Mouse (Mus musculus): ENCODE measurements at regions not wholly inside any gene's neighbourhood (a gene's known extent, or its start where the extent isn't known, plus 50 kb on each side); places are given as distances from the start of the nearest gene placed in this dataset.

GRCm38 (mm10) chr8:11097813-11098212 lies 89.6 kb upstream of the Irs2 start:
- intact Hi-C loops (cut with DNase I), result loop anchor here (1.0 to 2.0 kb wide), 2 partner anchors 75 to 87 kb away; no protein-coding TSS in a partner anchor
- no peak for DNase-seq

GRCm38 (mm10) chr8:11094516-11094915 lies 86.3 kb upstream of the Irs2 start:
- no peak for DNase-seq
- intact Hi-C loops (cut with DNase I), result no loop called here

- DNase-seq, result no peak
- intact Hi-C loops (cut with DNase I), result no loop called here
Measured at GRCm38 (mm10) chr8:11092348-11092747, 84.1 kb upstream of the Irs2 start.

GRCm38 (mm10) chr8:11091675-11092345 lies 83.6 kb upstream of the Irs2 start:
- DNase-seq, result no peak
- intact Hi-C loops (cut with DNase I), result no loop called here

- DNase-seq, result peak in 1 of 2 experiments; percentile 14
- intact Hi-C loops (cut with DNase I), result no loop called here
Measured at GRCm38 (mm10) chr8:11088946-11089665, 80.8 kb upstream of the Irs2 start.

GRCm38 (mm10) chr8:11085244-11085643 lies 77.0 kb upstream of the Irs2 start:
- intact Hi-C loops (cut with DNase I), result no loop called here
- peak; percentile 37 to 41 for DNase-seq

GRCm38 (mm10) chr8:11084051-11084533 lies 75.8 kb upstream of the Irs2 start:
- DNase-seq, result peak; percentile 32 to 41
- intact Hi-C loops (cut with DNase I), result no loop called here

GRCm38 (mm10) chr8:11080813-11081212 lies 72.6 kb upstream of the Irs2 start:
- DNase-seq, result no peak
- intact Hi-C loops (cut with DNase I), result no loop called here

GRCm38 (mm10) chr8:11079805-11080204 lies 71.5 kb upstream of the Irs2 start:
- intact Hi-C loops (cut with DNase I), result no loop called here
- no peak for DNase-seq

- intact Hi-C loops (cut with DNase I), result no loop called here
- peak in 1 of 2 experiments; percentile 15 for DNase-seq
Measured at GRCm38 (mm10) chr8:11077138-11077537, 68.9 kb upstream of the Irs2 start.

GRCm38 (mm10) chr8:11071162-11071561 lies 62.9 kb upstream of the Irs2 start:
- intact Hi-C loops (cut with DNase I), result no loop called here
- no peak for DNase-seq

- no peak for DNase-seq
- intact Hi-C loops (cut with DNase I), result no loop called here
Measured at GRCm38 (mm10) chr8:11067450-11067849, 59.2 kb upstream of the Irs2 start.

GRCm38 (mm10) chr8:11065990-11066389 lies 57.7 kb upstream of the Irs2 start:
- DNase-seq, result no peak
- intact Hi-C loops (cut with DNase I), result no loop called here

GRCm38 (mm10) chr8:11065303-11065702 lies 57.0 kb upstream of the Irs2 start:
- intact Hi-C loops (cut with DNase I), result no loop called here
- no peak for DNase-seq

- intact Hi-C loops (cut with DNase I), result no loop called here
- no peak for DNase-seq
Measured at GRCm38 (mm10) chr8:11063058-11063457, 54.8 kb upstream of the Irs2 start.

GRCm38 (mm10) chr8:11062348-11062946 lies 54.2 kb upstream of the Irs2 start:
- intact Hi-C loops (cut with DNase I), result no loop called here
- no peak for DNase-seq

GRCm38 (mm10) chr8:11061711-11062110 lies 53.5 kb upstream of the Irs2 start:
- intact Hi-C loops (cut with DNase I), result no loop called here

GRCm38 (mm10) chr8:11060604-11061003 lies 52.3 kb upstream of the Irs2 start:
- no peak for DNase-seq
- intact Hi-C loops (cut with DNase I), result no loop called here

More at GRCm38 (mm10) chr8:11061711-11062110, 53.5 kb upstream of the Irs2 start:
- DNase-seq, result no peak

- intact Hi-C loops (cut with DNase I), result no loop called here
Measured at GRCm38 (mm10) chr8:11058392-11058791, 50.1 kb upstream of the Irs2 start.

More at GRCm38 (mm10) chr8:11058392-11058791, 50.1 kb upstream of the Irs2 start:
- DNase-seq, result no peak
